Mouse (Mus musculus) c-Kit-positive CD71-negative TER-119-negative erythroid progenitor cells, embryonic 14.5 days (primary cell): ENCODE data around the gene Rpl27a.

Experiments used
- DNase-seq: peaks from one replicate; pipeline ENCODE4 v3.0.0-alpha.2; 2013; ENCODE audit warnings: low read depth

The Rpl27a gene

DNA sequence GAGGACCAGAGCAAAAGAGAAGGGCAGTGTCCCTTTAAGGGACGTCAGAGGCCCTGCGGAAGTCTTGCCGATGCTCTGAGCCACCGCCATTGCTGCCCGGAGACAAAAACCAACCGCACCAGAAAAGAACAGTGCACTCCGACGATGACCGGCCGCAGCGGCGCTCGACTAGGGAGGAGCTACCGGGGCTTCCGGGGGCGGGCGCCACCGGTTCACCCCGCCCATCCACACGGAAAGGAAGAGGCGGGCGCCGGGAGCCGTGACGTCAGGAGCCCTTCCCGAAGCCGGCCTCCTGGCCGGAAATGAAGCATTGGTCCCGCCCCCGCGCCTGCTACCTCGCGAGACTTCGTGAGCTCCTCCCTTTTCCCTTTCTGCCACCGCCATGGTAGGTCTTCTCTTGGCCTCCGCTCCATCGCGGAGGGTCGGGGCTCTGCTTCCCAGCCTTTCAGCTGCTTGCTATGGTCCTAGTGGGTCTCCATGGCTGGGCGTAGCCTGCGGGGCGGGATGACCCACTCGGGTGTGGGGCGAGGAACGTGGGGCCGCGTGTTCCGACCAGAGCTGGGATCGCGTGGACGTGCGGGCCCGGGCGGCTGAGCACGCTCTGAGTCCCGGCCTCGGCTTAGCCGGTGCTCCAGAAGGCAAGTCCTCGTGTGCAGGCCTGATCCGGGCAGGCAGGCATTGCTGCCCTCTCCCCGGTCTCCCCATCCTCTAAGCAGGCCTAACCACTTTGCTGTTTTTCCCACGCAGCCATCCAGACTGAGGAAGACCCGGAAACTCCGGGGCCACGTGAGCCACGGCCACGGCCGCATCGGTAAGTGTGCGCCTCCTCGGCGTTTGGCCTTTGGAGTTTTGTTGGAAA is at the start of gene Rpl27a:
TSS of gene Rpl27a (plus strand) at position 310 of the 859 bp plus-strand sequence.
- peak; percentile 94 for DNase-seq

DNA sequence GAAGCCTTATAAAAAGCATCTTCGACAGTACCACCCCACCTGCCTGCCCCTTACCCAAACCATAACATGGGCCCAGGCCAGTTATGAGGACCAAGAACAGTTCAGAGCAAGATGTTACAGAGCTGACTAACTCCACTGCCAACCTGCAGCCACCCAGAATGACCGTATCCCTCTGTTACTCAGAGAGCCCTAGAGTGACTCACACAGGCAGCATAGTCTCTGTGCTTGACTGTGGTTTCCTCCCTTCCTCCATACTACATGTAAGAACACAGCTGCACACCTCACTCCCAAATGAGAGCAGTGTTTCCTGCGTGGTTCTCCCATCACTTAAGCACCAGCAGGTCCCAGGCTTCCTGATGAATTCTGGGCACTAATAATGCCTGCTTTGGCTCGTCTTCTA is 48.2 kb upstream of the Rpl27a start:
- DNase-seq, result no peak

DNA sequence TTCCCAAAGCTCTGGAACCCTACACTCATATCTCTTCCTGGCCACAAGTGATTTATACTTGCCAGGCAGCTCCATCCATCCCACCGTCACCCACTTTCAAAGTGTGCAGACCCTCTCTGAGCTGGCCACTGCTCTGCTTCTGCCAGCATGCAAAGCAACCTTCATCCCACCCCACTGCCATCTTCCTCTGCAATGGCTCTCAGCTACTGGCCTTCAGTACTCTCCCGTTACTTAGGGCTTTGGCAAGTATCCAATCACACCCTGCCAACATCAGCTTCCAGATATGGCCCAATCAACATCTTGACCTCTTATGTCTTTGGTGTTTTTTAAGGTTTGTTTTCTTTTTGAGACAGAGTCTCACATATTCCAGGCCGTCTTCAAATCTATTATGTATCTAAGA is 41.0 kb upstream of the Rpl27a start:
- DNase-seq, result no peak

DNA sequence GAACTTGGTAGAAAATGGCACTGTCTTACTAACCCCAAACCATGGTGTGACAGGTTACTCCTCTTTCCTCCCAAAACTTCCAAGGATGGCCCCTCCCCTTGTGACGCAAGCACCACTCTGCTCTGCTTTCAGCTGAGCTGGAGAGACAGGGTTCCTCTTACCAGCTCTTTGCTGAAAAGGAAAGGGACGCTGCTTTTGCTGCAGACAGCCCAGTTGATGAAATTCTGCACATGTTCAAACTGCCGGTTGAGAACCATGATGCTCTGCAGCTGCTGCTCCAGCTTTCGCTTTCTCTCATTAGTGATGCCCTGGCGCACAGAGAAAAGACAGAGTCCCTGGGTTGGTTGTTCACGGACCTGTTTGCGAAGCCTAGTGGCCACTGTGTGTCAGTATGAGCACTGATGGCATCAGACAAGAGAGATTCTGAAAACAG is 38.2 kb upstream of the Rpl27a start:
- DNase-seq, result no peak

DNA sequence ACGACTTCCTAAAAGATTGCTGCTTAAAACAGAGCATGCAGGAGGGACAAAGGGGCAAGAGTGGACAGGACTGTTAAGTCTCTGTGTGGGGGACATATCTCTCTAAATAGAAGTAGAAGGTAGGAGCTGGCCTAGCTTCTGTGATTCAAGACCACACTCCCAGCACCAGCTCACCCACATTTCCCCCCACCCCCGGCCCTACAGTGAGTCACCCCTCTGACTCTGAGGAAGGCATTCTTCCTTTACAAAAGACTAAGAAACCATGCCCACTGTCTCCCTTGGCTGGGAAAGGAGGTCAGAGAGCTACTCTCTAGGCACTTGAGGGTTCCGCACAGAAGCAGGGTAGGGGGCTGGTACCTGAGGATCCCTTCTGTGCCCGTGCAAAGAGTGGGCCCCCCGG is 34.7 kb upstream of the Rpl27a start:
- DNase-seq, result no peak

DNA sequence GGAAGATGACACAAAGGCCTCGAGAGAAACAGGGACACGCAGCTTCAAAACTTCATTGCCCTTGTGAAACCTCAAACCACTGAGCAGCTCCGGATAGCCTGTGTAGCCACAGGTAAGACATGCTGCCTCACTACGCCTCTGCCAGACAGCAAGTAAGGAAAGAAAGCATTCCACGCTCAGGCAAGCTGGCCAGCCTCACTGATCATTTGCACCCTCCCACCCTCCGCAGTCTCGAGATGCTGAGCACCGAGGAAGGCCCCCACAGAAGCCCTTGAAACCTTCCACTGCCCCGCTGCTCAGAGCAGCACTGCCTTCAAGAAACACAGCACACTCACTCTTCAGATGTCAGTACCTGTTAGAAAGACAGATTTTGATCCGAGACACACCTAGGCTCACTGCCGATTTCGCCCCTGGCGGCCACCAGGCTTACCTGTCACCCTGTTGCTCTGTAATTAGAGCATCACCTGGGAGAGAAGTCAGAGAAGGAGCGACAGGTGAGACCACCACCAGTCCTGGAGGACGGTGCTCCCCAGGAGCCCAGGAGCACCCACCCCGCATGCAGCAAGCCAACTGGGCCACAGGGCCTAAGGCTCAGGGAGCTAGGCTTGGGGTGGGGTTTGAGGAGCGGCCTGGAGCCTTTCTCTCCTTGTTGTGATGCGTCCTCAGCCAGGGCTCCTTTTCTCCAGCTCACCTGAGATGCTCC is 26.2 kb upstream of the Rpl27a start:
- DNase-seq, result no peak

DNA sequence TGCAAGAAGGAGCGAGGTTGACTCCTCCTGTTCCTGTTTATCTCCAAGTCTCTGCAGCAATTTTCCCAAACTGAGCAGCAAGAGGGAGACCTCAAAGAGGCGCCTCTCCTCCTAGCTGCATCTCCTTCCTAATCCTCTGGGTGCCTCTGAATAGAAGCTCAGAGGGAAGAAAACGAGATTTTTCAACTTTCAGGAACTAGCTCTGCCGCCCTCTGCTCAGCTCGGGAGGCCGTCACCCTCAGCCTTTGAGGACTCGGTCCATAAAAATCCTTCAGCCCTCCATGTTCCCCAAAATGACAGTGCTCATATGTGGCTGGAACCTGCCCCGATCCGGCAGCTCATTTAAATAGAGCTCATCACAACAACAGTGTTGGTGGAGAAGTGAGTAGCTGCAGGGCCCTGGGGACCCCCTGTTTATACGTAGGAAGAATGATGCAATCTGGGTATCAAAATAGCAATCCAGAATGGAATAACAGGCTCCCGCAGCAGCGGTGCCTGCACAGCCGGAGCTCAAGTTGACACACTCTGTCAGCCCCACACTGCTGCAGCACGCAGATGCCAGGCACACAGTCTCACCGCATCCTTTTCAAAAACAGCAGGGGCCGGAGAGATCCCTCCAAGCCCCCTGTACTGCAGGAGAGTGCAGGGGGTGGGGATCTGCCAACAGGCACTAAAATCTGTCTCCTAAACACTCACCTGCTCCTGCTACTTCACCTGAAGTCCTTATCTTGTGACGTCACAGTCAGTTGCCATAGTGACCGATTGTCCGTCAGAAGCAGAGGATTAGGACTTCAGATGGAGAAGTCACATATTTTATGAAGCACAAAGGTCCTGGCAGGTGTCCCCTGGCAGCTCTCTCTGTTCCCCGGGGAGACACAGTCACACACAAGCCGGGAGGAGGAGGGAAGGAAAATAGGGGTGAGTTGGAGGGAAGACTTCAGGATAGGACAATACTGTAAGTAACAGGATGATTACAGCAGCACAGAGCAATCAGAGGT is 25.3 kb upstream of the Rpl27a start:
- DNase-seq, result no peak

DNA sequence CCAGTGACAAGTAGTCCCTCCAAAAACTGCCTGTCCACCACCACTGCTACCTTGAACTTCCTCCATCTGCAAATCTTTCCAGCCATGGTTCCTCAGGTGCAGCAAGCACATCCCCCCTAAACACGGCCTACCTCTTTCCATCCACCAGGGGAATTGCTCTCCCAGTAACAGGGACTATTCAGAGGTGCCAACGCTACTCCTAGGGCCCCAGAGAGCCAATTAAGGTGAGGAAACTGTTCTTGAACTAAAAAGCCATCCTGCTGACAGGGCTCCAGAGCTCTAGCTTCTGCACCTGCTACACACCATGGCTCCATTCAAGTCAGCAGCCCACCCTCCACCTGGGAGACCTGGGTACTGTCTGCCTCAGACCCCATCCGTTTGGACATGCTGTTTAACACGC is 21.4 kb upstream of the Rpl27a start:
- DNase-seq, result no peak

DNA sequence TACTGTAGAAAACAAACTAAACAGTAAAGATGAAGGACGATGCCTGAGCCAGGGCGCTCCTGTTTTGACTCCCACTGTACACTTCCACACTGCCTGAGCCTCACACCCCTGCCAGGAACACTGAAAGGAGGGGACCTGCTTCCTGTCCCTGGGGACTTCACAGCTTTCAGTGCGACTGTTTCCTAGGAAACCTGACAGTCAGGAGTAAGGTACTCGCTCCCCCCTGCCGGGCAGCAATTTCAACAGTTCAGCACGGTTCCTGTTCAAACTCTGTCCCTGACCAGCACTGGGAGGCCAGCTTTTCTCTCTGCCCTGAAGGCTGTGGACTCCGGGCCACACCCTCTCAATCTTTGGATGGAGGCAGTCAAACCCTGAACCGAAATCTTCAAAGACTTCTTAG is 11.8 kb upstream of the Rpl27a start:
- DNase-seq, result no peak

DNA sequence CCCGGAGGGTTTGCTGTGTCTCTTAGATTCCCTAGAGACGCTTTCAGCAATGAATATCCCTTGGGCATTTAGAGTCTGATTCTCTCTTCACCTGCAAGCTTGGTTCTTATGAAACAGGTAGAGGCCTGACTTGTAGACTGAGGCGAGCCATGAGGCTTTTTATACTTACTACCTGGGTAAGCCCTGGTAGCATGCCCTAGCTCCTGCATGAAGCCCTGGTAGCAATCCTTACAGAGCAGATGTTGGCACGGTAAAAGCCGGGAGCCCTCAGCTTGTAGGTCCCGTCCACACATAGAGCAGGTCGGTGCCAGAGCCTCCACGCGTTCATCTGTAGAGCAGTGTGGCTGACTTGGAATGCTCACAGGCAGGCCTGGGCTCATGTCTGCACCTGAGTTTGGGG is 11.4 kb upstream of the Rpl27a start:
- DNase-seq, result no peak

DNA sequence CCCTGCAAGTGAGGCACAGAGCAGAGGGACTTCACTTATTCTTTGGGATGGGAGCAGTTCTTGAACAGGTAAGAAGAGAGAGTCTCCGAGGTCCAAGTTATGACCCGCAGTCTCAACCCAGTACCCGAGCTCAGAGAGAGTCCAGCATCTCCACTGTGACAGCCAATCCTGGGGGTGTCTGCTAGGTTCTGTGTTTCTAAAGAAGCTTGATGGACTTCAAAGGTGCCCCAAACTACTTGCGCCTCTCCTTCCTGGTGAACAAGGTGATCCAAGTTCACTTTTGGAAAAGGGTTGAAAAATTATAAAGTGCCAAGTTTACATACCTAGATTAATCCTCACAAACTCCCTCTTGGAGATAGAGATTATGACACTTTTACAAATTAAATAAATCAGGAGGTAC is 10.9 kb upstream of the Rpl27a start, which contains the start of gene Trim66:
TSS of gene Trim66 (minus strand) at position 101 of the 400 bp plus-strand sequence.
- no peak for DNase-seq

DNA sequence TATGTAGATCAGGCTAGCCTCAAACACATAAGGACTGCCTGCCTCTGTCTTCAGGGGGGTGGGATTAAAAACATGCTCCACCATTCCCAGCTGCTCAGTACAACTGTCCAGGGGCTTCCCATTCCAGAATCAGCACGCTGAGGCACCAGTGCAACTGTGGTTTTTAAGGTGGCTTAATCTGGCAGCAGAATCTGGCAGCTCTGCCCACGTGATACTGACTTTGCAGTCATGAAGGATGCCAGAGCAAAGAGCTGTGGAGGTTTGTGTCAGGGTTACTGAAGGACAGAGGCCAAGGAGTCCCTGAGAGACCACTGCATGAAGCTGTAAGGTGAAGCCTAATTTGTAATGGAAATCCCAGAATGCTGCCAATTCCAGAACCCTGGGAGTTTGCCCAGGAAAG is 8.1 kb upstream of the Rpl27a start:
- no peak for DNase-seq

DNA sequence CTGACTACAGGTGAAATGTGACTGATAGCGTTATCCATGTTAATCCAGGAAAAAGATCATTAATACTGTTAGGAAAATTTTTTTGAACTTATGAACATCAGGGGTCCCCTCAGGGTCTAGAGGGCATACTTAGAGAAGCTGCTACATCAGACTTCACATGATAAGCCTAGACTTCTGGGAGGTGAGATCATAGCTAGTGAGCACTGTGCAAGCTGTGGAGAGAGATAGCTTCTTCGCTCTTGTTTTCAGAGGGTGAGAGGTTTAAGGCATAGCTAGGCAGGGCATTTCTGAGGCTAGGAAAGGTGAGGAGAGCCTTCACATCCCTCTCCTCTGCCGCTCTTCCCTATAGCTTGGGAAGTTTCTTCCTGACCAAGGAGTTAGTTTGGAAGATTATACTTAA is 7.1 kb upstream of the Rpl27a start:
- DNase-seq, result no peak

DNA sequence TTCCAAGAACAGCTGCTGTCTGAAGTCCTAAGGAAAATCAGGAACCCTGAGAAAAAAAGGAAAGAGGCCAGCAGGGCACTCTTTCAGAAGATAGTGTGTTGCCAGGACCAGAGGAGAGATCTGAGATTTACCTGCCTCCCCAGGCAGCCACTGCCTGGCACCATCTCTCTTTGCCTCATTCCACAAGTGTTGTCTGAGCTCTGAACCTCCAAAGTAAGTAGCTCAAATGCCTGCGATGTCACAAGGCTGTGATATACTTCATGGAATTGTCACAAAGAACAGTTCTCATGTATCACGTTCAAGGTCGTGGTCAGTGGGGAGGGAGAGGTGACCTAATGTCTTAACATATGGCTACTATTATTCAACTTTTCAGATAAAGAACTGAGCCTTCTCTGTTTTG is 2.4 kb upstream of the Rpl27a start:
- DNase-seq, result no peak

DNA sequence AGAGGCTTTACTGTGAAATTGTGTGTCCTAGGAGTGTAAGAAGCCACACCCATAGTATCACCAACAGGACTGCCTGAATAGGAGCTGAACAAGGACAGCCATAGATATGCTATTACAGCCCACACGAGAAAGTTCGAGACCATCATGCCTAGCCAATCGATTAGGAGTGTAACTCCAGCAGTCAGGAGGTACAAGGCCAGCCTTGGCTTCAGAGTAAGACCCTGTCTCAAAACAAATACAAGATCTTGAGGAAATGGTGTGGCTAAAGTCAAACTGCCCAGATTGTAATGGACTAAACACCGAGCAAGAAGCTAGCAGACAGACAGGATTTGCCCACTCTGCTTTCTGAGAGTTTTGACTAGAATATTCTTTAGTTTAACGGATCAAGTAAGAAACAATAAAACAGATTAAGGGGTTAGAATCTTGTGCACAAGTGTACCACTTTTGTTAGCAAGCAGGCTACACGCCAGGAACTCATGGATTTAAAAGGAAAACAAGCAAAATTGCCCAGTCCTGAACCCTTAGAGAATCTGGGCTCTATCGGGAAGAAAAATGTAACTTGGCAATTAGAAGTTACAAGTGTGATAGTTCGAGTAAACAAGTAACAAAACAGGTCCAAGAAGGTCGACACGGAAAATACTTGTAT is 788 bp upstream of the Rpl27a start:
- no peak for DNase-seq

DNA sequence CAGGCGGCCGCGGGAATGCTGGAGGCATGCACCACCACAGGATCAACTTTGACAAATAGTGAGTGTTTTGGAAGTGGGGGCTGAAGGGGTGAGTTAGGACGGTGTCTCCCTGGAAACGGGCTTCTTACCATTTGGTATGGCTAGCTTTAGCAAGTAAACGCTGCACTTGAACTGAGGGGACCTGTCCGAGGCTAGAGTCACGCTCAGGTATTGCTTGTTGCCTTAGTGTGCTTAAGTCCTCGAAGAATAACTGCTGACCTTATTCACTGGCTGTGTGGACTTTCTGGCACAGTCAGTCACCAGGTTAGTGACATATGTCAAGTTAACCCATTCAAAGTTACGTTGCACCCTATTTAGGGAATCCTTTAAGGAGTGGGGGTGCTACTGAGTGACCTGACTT is 989 bp downstream of the Rpl27a start:
- no peak for DNase-seq

DNA sequence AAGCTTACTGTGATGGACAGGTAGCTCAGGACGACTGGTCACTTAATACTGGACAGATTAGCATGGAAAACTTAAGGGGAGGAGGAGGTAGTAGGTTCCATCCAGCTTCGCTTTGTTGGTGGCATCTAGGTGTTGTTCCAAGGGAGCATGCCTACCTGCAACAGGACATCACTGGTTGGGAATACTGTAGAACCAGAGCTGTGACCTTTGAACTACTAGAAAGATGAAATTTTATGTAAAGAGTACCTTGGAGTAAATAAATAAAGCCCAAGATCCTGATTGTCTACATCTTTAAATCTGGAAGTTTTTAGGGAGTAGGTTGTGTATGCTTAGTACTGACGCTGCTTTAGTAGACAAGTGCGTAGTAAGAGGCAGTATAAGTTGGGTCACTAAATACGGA is 3.1 kb downstream of the Rpl27a start:
- no peak for DNase-seq

DNA sequence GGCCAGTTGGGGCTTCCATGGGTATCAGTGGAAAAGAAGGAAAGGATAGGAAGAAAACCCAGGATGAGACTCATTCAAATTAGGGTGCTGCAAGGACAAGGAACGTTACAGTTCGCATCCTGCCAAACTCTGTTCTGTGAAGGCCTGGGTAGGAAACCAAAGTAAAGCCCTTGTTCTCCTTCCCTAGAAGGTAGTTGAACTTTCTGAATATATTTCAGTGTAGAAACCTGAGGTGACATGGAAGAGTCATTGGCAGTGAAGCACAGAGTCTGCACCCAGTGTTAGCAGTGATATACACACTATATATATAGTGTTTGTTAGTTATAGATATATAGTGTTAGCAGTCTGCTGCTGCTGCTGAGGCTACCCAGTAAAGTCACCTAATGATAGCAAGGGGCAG is 4.4 kb downstream of the Rpl27a start:
- DNase-seq, result no peak

DNA sequence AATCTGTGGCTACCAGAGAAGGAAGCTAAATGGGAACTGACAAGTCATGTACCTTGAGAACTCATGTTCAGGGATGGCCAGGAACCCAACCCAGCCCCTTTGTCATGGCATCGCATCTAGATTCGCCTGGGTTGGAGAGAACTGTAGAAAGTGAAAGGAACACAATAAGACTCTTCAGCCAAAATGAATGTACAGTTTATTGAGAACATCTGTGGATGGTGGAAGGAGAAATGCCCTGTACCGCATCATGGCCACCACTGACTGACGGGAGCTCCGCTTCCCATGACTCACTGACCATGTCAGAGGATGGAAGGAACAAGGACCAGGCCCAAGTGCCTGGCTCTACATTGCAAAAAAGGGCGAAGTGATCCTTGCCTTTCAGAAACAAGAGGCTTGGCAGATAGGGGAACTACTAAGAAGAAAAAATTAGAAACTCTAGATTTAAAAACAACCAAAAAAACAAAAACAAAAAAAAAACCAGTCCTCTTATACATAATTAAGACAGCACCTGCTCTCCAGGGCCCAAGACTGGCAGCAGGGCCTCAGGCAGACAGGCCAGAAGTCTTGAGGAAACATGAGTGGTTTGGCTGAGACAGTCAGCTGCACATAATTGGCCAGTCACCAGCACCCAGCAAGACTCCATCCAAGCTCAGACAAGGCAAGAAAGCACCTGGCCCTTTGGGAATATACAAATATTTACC is 4.9 kb downstream of the Rpl27a start:
- DNase-seq, result no peak

DNA sequence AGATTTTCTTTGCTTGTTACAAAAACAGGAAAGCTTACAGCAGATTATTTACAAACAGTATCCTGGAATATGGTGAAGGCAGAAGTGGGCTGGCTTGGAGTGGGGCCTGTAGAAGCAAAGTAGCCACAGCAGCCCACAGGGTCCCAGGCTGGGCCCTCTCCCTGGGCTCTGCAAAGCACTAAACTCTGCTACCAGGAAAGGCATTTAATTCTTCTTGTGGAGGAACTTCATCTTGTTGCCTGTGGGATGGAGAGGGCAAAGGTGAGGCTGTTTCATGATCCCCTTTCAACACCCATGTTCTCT is 5.4 kb downstream of the Rpl27a start:
- DNase-seq, result no peak

DNA sequence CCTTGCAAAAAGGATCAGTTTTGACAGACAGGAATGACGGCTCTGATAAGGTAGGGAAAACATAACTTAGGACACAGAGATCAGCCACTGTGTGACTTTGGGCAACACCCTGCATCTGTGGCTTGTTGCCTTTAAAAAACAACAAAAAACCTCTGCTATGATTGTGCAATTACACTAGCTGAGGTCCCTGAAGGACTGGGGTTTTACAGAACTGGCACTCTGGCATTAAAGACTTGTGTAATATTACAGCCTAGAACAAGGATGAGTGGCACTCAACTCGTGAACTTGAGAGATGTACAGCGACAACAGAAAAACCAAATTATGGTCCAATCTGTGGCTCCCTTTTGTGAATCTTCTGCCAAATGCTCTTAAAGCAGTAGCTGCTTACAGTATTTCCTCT is 5.8 kb downstream of the Rpl27a start:
- no peak for DNase-seq
